Mouse (Mus musculus) heart, adult 11 months (tissue): Measurements from ENCODE around the gene Csmd2.

Experiments used
- DNase-seq: peaks from one replicate; pipeline ENCODE4 v3.0.0; 2022

Gene Csmd2

DNA sequence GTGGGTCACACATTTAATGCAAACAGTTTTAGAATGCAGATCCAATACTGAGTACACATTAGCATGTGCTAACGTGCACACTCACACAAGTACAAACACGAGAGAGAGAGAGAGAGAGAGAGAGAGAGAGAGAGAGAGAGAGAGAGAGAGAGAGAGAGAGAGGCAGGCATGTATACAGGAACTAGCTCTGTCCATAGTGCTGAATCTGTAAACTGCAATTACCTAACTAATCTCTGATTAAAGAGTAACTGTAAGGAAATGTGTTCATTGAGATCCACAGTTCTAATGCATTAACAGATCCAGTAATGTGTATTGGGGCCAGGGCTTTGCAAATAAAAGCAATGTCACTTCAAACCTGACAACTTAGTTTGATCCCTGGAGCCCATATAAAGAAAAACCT is 257.5 kb downstream of the Csmd2 start:
- DNase-seq, result no peak

DNA sequence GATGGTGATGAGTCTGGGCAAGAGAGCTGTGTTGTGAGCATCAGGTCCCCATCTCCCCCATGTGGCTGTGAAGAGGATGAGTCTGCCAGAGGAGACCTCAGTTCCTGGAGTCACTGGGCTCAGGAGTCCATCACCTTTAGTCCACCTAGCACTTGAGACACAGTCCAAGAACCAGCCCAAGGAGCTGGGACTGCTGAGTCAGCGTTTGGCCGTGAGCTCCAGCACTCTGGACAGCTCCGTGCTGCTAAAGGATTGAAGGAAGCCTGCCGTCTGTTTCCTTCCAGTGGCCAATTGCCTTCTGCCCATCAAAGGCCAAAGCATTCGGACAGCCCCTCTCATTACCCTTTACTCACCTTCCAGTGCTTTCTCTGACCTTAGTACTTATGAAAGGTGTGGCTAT is 261.0 kb downstream of the Csmd2 start:
- no peak for DNase-seq

- DNase-seq, result no peak
Observed at GRCm38 (mm10) chr4:128259211-128259610, 271.6 kb downstream of the Csmd2 start.

DNA sequence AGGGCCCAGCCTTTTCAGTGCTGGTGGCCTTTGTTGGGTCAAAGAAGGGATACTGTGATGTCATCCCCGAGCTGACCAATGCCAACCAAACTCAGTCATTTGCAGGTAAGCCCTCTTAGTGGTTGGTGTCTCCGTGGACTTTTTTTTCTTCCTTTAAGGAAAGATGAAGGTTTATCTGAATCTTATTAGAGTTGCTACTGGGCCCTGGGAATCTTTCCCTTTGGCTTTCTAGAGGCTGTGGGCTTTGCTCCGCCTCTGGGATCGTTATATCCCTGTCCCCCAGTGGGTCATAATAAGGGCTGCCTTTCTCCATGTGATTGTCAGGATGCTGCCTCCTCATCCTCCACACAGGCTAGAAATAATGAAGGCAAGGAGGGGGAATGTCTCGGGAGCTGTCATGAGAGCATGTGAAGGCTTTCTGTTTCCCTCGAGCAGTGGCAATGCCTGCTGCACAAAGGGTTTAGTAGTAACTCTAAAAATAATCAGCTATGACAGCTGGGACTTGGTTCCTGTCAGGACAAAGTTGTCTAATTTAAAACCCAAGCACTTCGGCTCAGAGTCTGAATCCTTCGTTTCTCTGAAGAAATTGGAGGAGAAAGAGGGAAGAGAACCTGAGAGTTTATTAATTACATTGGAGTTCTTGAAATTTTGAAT is 273.4 kb downstream of the Csmd2 start, which contains the start of gene Hmgb4:
Gene Hmgb4, minus strand, starts transcription at position 51 of the 654 bp plus-strand sequence.
- DNase-seq, result no peak

- no peak for DNase-seq
Observed at GRCm38 (mm10) chr4:128264491-128264890, 276.8 kb downstream of the Csmd2 start.

DNA sequence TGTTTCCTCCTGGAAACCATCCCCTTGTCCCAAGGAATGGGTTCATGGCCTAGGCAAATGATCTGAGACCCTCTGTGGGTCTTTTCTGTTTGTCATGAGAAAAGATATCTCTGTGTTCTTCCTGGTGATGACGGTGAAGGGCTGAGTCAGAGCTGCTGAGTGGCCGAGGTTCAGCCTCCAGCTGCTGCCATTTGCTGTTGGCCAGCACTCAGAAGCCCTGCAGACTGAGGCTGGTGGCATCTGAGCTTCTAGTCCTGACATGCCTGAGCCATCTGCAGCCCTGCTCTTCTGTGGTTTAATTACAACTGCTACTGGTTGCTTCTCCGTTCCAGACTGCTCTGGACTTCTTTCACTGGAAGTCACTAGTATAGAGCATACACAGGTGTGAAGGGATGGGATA is 277.7 kb downstream of the Csmd2 start:
- no peak for DNase-seq

GRCm38 (mm10) chr4:128269261-128269875 is 281.7 kb downstream of the Csmd2 start:
- DNase-seq, result peak; percentile 95

GRCm38 (mm10) chr4:128270177-128270576 is 282.5 kb downstream of the Csmd2 start:
- no peak for DNase-seq

- DNase-seq, result no peak
Observed at GRCm38 (mm10) chr4:128270931-128271330, 283.3 kb downstream of the Csmd2 start.

DNA sequence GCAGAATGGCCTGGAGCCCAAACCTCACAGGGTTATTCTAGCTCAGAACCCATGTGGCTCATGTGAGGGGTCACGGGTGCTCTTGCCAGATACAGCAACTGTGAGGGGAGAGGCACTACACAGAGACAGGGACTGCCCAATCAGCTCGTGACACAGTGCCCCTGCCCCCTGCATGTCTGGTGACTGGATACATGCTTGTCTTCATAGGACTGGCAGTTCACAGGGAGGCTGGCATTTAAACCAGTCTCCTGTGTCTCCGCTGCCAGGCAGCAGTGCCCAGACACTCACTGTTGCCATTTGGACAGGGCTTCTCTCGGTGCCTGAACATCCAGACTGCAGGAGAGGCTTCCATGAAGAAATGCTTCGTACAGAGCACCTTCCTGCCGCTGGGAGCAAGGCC is 284.8 kb downstream of the Csmd2 start:
- peak; percentile 93 for DNase-seq

DNA sequence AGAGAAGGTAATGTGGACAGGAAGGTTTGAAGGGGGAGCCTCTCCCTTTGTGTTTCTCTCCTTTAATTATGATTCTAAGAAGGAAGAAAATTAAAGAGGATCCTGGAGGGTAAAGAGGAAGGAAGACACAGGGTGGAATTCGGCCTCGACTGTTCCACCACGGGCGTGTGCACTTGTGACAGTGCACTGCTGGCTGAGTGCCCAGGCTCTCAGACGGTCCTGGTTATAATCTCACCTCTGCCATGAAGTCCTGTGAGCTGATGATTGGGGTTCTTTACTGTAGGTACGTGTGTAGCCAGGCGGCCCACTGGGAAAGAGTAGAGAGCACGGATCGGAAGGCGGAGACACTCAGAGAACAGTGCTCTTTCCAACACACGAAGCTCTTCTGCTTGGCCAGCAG is 285.5 kb downstream of the Csmd2 start:
- DNase-seq, result no peak

- no peak for DNase-seq
Observed at GRCm38 (mm10) chr4:128275116-128275515, 287.5 kb downstream of the Csmd2 start.

DNA sequence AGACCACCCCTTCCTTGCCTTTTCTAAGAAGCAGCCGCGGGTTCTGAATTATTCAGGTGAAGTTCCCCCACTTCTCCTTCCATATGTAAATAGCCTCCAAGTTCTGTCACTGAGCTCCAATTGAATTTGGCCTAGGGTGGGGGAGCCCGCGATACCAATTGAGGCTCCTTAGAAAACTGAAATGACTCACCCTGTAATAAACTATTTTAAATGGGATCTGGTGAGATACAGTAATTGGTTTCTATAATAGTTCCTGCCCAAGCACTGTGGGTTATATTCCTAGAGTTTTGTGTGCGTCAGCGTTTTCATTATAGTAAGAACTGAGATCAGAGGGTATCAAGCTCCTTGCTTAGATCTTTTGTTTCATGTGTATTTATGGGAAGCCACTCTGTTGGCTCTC is 287.9 kb downstream of the Csmd2 start:
- DNase-seq, result no peak

GRCm38 (mm10) chr4:128285009-128285408 is 297.4 kb downstream of the Csmd2 start:
- no peak for DNase-seq

DNA sequence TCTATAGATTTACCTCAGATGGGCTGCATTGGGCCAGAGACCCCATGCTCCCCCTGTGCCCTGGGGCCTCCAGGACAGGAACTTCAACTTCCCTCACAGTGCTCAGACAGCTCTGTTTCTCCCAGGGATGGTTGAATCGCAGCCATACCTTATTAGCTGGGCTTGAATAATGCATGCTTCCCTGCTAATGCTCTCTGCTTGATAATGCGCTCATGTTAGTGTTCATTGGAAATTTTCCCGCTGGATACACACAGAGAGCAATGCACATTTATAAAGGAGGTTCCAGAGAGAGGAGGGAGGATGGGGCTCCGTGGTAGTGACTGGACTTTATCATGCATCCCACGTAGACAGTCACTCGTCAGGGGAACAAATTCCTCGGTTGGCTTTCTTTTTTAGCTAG is 300.4 kb downstream of the Csmd2 start:
- DNase-seq, result no peak

DNA sequence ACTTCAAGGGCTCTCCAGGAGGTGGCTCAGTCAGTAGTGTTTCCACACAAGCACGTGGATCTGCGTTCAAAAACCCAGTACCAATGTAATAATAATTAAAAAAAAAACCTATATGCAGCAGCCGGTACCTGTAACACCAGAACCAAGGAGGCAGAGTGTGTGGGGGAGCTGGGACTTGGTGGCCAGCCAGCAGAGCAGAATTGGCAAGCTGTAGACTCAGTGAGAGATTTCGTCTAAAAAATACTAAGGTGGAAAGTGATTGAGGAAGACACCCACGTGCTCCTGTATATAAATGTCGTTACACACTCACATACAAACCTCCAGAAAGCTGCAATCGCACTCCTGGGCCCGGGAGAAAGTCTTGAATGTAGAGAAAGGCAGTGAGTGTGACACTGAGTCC is 316.4 kb downstream of the Csmd2 start:
- DNase-seq, result no peak

- no peak for DNase-seq
Observed at GRCm38 (mm10) chr4:128306011-128306410, 318.4 kb downstream of the Csmd2 start.

GRCm38 (mm10) chr4:128315328-128315727 is 327.7 kb downstream of the Csmd2 start:
- no peak for DNase-seq

GRCm38 (mm10) chr4:128317951-128318350 is 330.3 kb downstream of the Csmd2 start:
- peak; percentile 80 for DNase-seq

- DNase-seq, result no peak
Observed at GRCm38 (mm10) chr4:128325511-128325910, 337.9 kb downstream of the Csmd2 start.

- no peak for DNase-seq
Observed at GRCm38 (mm10) chr4:128326755-128327154, 339.1 kb downstream of the Csmd2 start.

DNA sequence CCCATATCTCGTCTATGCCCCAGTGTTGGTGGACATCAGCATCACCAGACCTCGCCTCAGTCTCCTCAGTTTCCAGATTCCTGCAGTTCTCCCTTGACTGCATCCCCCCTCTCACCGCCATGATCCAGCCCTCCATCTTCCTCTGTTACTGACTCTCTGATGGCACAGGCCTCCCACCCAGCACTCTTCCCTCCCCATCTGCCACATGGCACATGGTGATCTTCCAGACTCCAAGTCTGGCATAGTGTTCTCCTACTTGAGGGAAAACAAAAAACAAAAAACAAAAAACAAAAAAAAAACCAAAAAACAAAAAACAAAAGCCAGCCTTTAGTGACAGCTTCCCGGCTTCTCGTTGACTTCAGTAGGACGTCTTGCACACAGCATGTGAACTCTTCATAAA is 339.8 kb downstream of the Csmd2 start:
- DNase-seq, result no peak

DNA sequence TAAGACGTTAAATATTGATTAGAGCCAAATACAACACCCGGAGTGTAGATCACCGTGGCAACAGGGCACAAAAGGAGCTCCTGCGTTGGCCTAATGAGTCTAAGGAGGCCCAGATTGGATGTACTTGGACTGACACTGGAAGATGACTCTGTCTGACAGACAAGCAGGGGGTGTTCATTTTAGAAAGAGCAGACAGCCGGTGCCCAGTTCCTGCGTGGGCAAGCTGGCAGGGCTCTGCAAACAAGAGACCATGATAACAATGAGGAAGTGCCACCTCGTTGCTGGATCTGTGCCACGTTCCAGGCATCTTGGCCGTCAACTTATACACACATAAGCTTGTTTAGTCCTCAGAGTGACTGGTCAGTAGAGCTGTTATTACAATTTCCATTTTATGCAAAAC is 342.9 kb downstream of the Csmd2 start:
- no peak for DNase-seq

GRCm38 (mm10) chr4:128340457-128340856 is 352.8 kb downstream of the Csmd2 start:
- no peak for DNase-seq

DNA sequence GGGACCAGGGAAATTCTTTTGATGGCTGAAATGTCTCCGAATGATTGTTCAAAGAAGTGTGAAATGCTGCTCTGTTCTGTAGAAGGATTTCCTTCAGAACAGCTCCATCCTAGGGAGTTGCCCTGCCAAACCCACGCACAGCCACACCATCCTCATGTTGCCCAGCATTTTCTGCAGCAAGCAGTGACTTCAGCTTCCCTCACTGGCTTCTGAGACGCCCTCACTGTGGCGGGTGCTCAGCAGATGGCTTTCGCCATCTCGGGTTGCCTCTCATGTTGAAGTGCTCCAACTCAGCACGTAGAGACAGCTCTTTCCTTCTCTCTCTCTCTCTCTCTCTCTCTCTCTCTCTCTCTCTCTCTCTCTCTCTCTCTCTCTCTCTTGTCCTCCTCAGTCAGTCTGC is 353.7 kb downstream of the Csmd2 start:
- DNase-seq, result no peak
